Mouse (Mus musculus): Measurements from ENCODE around the gene Gm9573.

The Gm9573 gene

GRCm38 (mm10) chr17:35626537-35626936, at the start of gene Gm9573:
Gene Gm9573 (minus strand): TSS chr17:35626637.
- DNase-seq (ENCODE audit: low read depth): no peak

- DNase-seq (ENCODE audit: low read depth): peak; percentile 94
Measured at GRCm38 (mm10) chr17:35673416-35674035, 47.1 kb upstream of the Gm9573 start, which contains the start of gene Gtf2h4. Gene Gtf2h4 (minus strand): TSS chr17:35673739.

- DNase-seq (ENCODE audit: low read depth): no peak
Measured at GRCm38 (mm10) chr17:35672527-35672926, 46.1 kb upstream of the Gm9573 start.

GRCm38 (mm10) chr17:35671846-35672245, 45.4 kb upstream of the Gm9573 start:
- no peak for DNase-seq (ENCODE audit: low read depth)

GRCm38 (mm10) chr17:35669731-35670130, 43.3 kb upstream of the Gm9573 start:
- DNase-seq (ENCODE audit: low read depth): no peak

GRCm38 (mm10) chr17:35667334-35668065, 41.1 kb upstream of the Gm9573 start, which contains the start of gene Vars2:
Gene Vars2 (minus strand): TSS chr17:35667592.
- DNase-seq (ENCODE audit: low read depth): peak; percentile 93

- no peak for DNase-seq (ENCODE audit: low read depth)
Measured at GRCm38 (mm10) chr17:35666851-35667256, 40.4 kb upstream of the Gm9573 start.

- peak; percentile 50 for DNase-seq (ENCODE audit: low read depth)
Measured at GRCm38 (mm10) chr17:35665957-35666515, 39.6 kb upstream of the Gm9573 start.

- DNase-seq (ENCODE audit: low read depth): no peak
Measured at GRCm38 (mm10) chr17:35653086-35653485, 26.6 kb upstream of the Gm9573 start.

- DNase-seq (ENCODE audit: low read depth): no peak
Measured at GRCm38 (mm10) chr17:35649429-35649828, 23.0 kb upstream of the Gm9573 start.

- DNase-seq (ENCODE audit: low read depth): no peak
Measured at GRCm38 (mm10) chr17:35643609-35644236, 17.3 kb upstream of the Gm9573 start, which contains the start of gene Mucl3. Gene Mucl3 (minus strand): TSS chr17:35643695.

GRCm38 (mm10) chr17:35639352-35639751, 12.9 kb upstream of the Gm9573 start:
- no peak for DNase-seq (ENCODE audit: low read depth)

GRCm38 (mm10) chr17:35638475-35639190, 12.2 kb upstream of the Gm9573 start:
- DNase-seq (ENCODE audit: low read depth): no peak

- DNase-seq (ENCODE audit: low read depth): peak; percentile 12
Measured at GRCm38 (mm10) chr17:35636363-35636762, 9.9 kb upstream of the Gm9573 start.

- peak; percentile 53 for DNase-seq (ENCODE audit: low read depth)
Measured at GRCm38 (mm10) chr17:35635699-35636111, 9.3 kb upstream of the Gm9573 start.

- DNase-seq (ENCODE audit: low read depth): no peak
Measured at GRCm38 (mm10) chr17:35635202-35635601, 8.8 kb upstream of the Gm9573 start.

- no peak for DNase-seq (ENCODE audit: low read depth)
Measured at GRCm38 (mm10) chr17:35633992-35634391, 7.6 kb upstream of the Gm9573 start.

GRCm38 (mm10) chr17:35617127-35617526, 9.3 kb downstream of the Gm9573 start:
- DNase-seq (ENCODE audit: low read depth): no peak

- no peak for DNase-seq (ENCODE audit: low read depth)
Measured at GRCm38 (mm10) chr17:35601736-35602354, 24.6 kb downstream of the Gm9573 start.

- DNase-seq (ENCODE audit: low read depth): no peak
Measured at GRCm38 (mm10) chr17:35601249-35601648, 25.2 kb downstream of the Gm9573 start, which contains the start of gene Sfta2. Gene Sfta2 (plus strand): TSS chr17:35601549.

- DNase-seq (ENCODE audit: low read depth): no peak
Measured at GRCm38 (mm10) chr17:35597399-35597798, 29.0 kb downstream of the Gm9573 start.
